Mouse (Mus musculus): ENCODE results near the gene Pgm1. TPM values are rescaled to one million over a fixed set of nuclear protein-coding genes. Genes with fewer than 3 reads are reported as not detected.

Pgm1 gene
- polyA plus RNA-seq, 1 experiment from 2014 or later = 43.5 TPM

GRCm38 (mm10) chr4:99958084-99958815, 29.0 kb downstream of the Pgm1 start:
- no peak overlapping the region for H3K4me2 ChIP-seq (replicated peaks)
- 77% methylated on average over 7 of the region's 7 CpGs for WGBS
- ATAC-seq (ENCODE audit: insufficient number of reproducible peaks, insufficient read depth, low FRiP score, low TSS enrichment) = no peak

GRCm38 (mm10) chr4:99959308-99959707, 30.1 kb downstream of the Pgm1 start:
- no peaks in the 10 kb centered on the region for H3K27me3 ChIP-seq
- no peaks in the 10 kb centered on the region for H3K36me3 ChIP-seq
- H3K27ac ChIP-seq = no peak overlapping the region
- H3K4me3 ChIP-seq = no peak overlapping the region
- no peaks in the 10 kb centered on the region for H3K9me3 ChIP-seq
- no peak for ATAC-seq (ENCODE audit: insufficient number of reproducible peaks, insufficient read depth, low FRiP score, low TSS enrichment)
- no peak overlapping the region for H3K9ac ChIP-seq
- peaks cover 6% of the 10 kb centered on the region; the same call in 1 of the 2 replicates for H3K4me1 ChIP-seq
- no peak overlapping the region for H3K4me2 ChIP-seq (replicated peaks)
- 70% methylated on average over 3 of the region's 3 CpGs for WGBS

More at GRCm38 (mm10) chr4:99958084-99958815, 29.0 kb downstream of the Pgm1 start:
- no peak overlapping the region for H3K9ac ChIP-seq
- H3K36me3 ChIP-seq = no peaks in the 10 kb centered on the region
- H3K4me3 ChIP-seq = no peak overlapping the region
- H3K27ac ChIP-seq = no peak overlapping the region
- H3K27me3 ChIP-seq = no peaks in the 10 kb centered on the region
- H3K4me1 ChIP-seq = peaks cover 6% of the 10 kb centered on the region; the same call in 1 of the 2 replicates
- H3K9me3 ChIP-seq = no peaks in the 10 kb centered on the region

GRCm38 (mm10) chr4:99966555-99966954, 37.3 kb downstream of the Pgm1 start:
- no peak overlapping the region for H3K27ac ChIP-seq
- no peaks in the 10 kb centered on the region for H3K36me3 ChIP-seq
- peaks cover 10% of the 10 kb centered on the region for H3K4me1 ChIP-seq
- 17% methylated on average over 6 of the region's 6 CpGs for WGBS
- no peak overlapping the region for H3K4me3 ChIP-seq
- no peaks in the 10 kb centered on the region for H3K9me3 ChIP-seq
- H3K9ac ChIP-seq = no peak overlapping the region
- no peak overlapping the region for H3K4me2 ChIP-seq (replicated peaks)
- no peaks in the 10 kb centered on the region for H3K27me3 ChIP-seq
- no peak for ATAC-seq (ENCODE audit: insufficient number of reproducible peaks, insufficient read depth, low FRiP score, low TSS enrichment)

- Histone ChIP-seq H3K9me3 (no peaks in the 10 kb centered on the region), H3K4me1 (peaks cover 10% of the 10 kb centered on the region), H3K27me3 (no peaks in the 10 kb centered on the region), H3K4me2 (replicated peaks) (no peak overlapping the region), H3K27ac (no peak overlapping the region), H3K4me3 (no peak overlapping the region), H3K36me3 (no peaks in the 10 kb centered on the region), H3K9ac (no peak overlapping the region)
- ATAC-seq (ENCODE audit: insufficient number of reproducible peaks, insufficient read depth, low FRiP score, low TSS enrichment) = no peak
- WGBS = 25% methylated on average over 5 of the region's 5 CpGs
Observed at GRCm38 (mm10) chr4:99969328-99969727, 40.1 kb downstream of the Pgm1 start.

- 36% methylated on average over 4 of the region's 4 CpGs for WGBS
- Histone ChIP-seq H3K4me1 (peaks cover 10% of the 10 kb centered on the region), H3K9ac (no peak overlapping the region), H3K9me3 (no peaks in the 10 kb centered on the region), H3K36me3 (no peaks in the 10 kb centered on the region), H3K27ac (no peak overlapping the region), H3K27me3 (no peaks in the 10 kb centered on the region), H3K4me2 (replicated peaks) (no peak overlapping the region), H3K4me3 (no peak overlapping the region)
- ATAC-seq (ENCODE audit: insufficient number of reproducible peaks, insufficient read depth, low FRiP score, low TSS enrichment) = no peak
Observed at GRCm38 (mm10) chr4:99970097-99970496, 40.9 kb downstream of the Pgm1 start.

- H3K9ac ChIP-seq = no peak overlapping the region
- no peak overlapping the region for H3K4me3 ChIP-seq
- H3K36me3 ChIP-seq = no peaks in the 10 kb centered on the region
- WGBS = 72% methylated on average over 6 of the region's 6 CpGs
- no peak for ATAC-seq (ENCODE audit: insufficient number of reproducible peaks, insufficient read depth, low FRiP score, low TSS enrichment)
- no peaks in the 10 kb centered on the region for H3K9me3 ChIP-seq
- H3K27me3 ChIP-seq = no peaks in the 10 kb centered on the region
- H3K4me2 ChIP-seq (replicated peaks) = no peak overlapping the region
- no peaks in the 10 kb centered on the region for H3K4me1 ChIP-seq
- no peak overlapping the region for H3K27ac ChIP-seq
Observed at GRCm38 (mm10) chr4:99972886-99973285, 43.7 kb downstream of the Pgm1 start.

- H3K4me2 ChIP-seq (replicated peaks) = no peak overlapping the region
- no peak for ATAC-seq (ENCODE audit: insufficient number of reproducible peaks, insufficient read depth, low FRiP score, low TSS enrichment)
- H3K27ac ChIP-seq = no peak overlapping the region
- no peaks in the 10 kb centered on the region for H3K4me1 ChIP-seq
- no peak overlapping the region for H3K4me3 ChIP-seq
- no peaks in the 10 kb centered on the region for H3K27me3 ChIP-seq
- H3K9ac ChIP-seq = no peak overlapping the region
- no peaks in the 10 kb centered on the region for H3K9me3 ChIP-seq
- H3K36me3 ChIP-seq = no peaks in the 10 kb centered on the region
- 95% methylated on average over 1 of the region's 1 CpGs for WGBS
Observed at GRCm38 (mm10) chr4:99973931-99974330, 44.7 kb downstream of the Pgm1 start.

- no peak overlapping the region for H3K27ac ChIP-seq
- H3K4me2 ChIP-seq (replicated peaks) = no peak overlapping the region
- H3K27me3 ChIP-seq = no peaks in the 10 kb centered on the region
- no peak overlapping the region for H3K4me3 ChIP-seq
- H3K36me3 ChIP-seq = no peaks in the 10 kb centered on the region
- 53% methylated on average over 5 of the region's 5 CpGs for WGBS
- no peaks in the 10 kb centered on the region for H3K4me1 ChIP-seq
- H3K9ac ChIP-seq = no peak overlapping the region
- H3K9me3 ChIP-seq = no peaks in the 10 kb centered on the region
- ATAC-seq (ENCODE audit: insufficient number of reproducible peaks, insufficient read depth, low FRiP score, low TSS enrichment) = no peak
Observed at GRCm38 (mm10) chr4:99974375-99974774, 45.2 kb downstream of the Pgm1 start.

- Histone ChIP-seq H3K9ac (no peak overlapping the region), H3K4me2 (replicated peaks) (no peak overlapping the region), H3K4me3 (no peak overlapping the region), H3K4me1 (0 out of 2 replicates have a peak, but pooled peaks cover 10% of the 10 kb centered on the region), H3K27ac (no peak overlapping the region), H3K9me3 (no peaks in the 10 kb centered on the region), H3K36me3 (no peaks in the 10 kb centered on the region), H3K27me3 (no peaks in the 10 kb centered on the region)
- WGBS = 91% methylated on average over 5 of the region's 5 CpGs
- ATAC-seq (ENCODE audit: insufficient number of reproducible peaks, insufficient read depth, low FRiP score, low TSS enrichment) = no peak
Observed at GRCm38 (mm10) chr4:99979326-99979725, 50.1 kb downstream of the Pgm1 start.

GRCm38 (mm10) chr4:99981216-99981615, 52.0 kb downstream of the Pgm1 start:
- 79% methylated on average over 2 of the region's 2 CpGs for WGBS
- H3K9ac ChIP-seq = no peak overlapping the region

GRCm38 (mm10) chr4:99983652-99984368, 54.6 kb downstream of the Pgm1 start:
- Histone ChIP-seq H3K36me3 (no peaks in the 10 kb centered on the region), H3K4me1 (0 out of 2 replicates have a peak, but pooled peaks cover 10% of the 10 kb centered on the region), H3K9me3 (no peaks in the 10 kb centered on the region), H3K4me2 (replicated peaks) (no peak overlapping the region), H3K4me3 (no peak overlapping the region), H3K9ac (no peak overlapping the region), H3K27ac (no peak overlapping the region), H3K27me3 (no peaks in the 10 kb centered on the region)
- WGBS = 68% methylated on average over 13 of the region's 13 CpGs
- ATAC-seq (ENCODE audit: insufficient number of reproducible peaks, insufficient read depth, low FRiP score, low TSS enrichment) = no peak

More at GRCm38 (mm10) chr4:99981216-99981615, 52.0 kb downstream of the Pgm1 start:
- no peaks in the 10 kb centered on the region for H3K27me3 ChIP-seq
- no peak for ATAC-seq (ENCODE audit: insufficient number of reproducible peaks, insufficient read depth, low FRiP score, low TSS enrichment)
- no peak overlapping the region for H3K4me2 ChIP-seq (replicated peaks)
- H3K36me3 ChIP-seq = no peaks in the 10 kb centered on the region
- no peak overlapping the region for H3K27ac ChIP-seq
- H3K9me3 ChIP-seq = no peaks in the 10 kb centered on the region
- H3K4me3 ChIP-seq = no peak overlapping the region
- H3K4me1 ChIP-seq = 0 out of 2 replicates have a peak, but pooled peaks cover 10% of the 10 kb centered on the region

- ATAC-seq (ENCODE audit: insufficient number of reproducible peaks, insufficient read depth, low FRiP score, low TSS enrichment) = no peak
- H3K4me3 ChIP-seq = no peak overlapping the region
- WGBS = 86% methylated on average over 7 of the region's 7 CpGs
- no peaks in the 10 kb centered on the region for H3K36me3 ChIP-seq
- no peak overlapping the region for H3K27ac ChIP-seq
- no peaks in the 10 kb centered on the region for H3K9me3 ChIP-seq
- H3K9ac ChIP-seq = no peak overlapping the region
- 0 out of 2 replicates have a peak, but pooled peaks cover 10% of the 10 kb centered on the region for H3K4me1 ChIP-seq
- H3K27me3 ChIP-seq = no peaks in the 10 kb centered on the region
- no peak overlapping the region for H3K4me2 ChIP-seq (replicated peaks)
Observed at GRCm38 (mm10) chr4:99984369-99984752, 55.1 kb downstream of the Pgm1 start.

Measured in embryonic facial prominence, embryonic 12.5 days (tissue).